Mouse (Mus musculus) E14TG2a.4 (cell line): ENCODE data around the gene Gm42742.

Experiments
- CTCF ChIP-seq: conservative IDR thresholded peaks from 2 replicates; pipeline ENCODE4 v1.5.1; 2014; ENCODE audit warnings: low read length
- NANOG ChIP-seq: IDR thresholded peaks from 2 replicates; pipeline ENCODE4 v1.6.1; 2014; ENCODE audit warnings: borderline replicate concordance, low read length, mixed read lengths
- POU5F1 ChIP-seq: IDR thresholded peaks from 2 replicates; pipeline ENCODE4 v1.6.1; 2014; ENCODE audit warnings: low read length, borderline replicate concordance

DNA sequence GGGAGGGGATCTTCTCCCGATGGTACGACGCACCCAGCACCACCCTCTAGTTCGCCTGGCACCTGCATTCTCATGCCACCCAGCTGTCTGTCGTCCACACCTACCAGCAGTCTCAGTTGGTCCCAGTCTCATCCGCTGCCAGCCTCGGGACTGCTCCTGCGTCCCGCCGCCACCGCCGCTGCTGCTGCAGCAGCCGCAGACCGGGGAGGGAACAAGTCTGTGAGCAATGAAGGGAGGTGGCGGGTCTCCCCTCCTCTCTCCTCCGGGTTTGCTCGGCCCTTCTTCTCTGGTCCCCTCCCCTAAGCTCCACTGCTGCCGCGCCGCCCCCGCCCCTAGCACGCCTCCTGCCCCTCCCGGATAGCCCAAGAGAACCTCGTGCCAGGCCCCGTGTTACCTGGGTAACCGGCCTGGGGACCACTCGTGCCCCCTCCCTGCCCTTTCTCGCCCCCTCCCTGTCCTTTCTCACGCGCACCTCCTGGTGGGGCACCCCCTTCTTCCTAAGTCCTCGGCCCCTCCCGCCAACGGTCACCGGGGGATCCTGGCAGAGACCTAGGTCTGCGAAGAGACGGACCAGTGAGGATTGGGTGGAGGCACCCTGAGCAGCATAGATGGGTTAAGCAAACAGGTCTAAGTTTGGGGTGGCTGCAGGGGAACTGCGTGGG lies at the start of gene Gm42742, which contains the start of gene Prrt2:
- TF ChIP-seq CTCF, result no peak
- no peak for TF ChIP-seq POU5F1
- TF ChIP-seq NANOG, result no peak
